Comparison of ENCODE assay signal across 12 mouse cellular contexts in the genomic region with DNA sequence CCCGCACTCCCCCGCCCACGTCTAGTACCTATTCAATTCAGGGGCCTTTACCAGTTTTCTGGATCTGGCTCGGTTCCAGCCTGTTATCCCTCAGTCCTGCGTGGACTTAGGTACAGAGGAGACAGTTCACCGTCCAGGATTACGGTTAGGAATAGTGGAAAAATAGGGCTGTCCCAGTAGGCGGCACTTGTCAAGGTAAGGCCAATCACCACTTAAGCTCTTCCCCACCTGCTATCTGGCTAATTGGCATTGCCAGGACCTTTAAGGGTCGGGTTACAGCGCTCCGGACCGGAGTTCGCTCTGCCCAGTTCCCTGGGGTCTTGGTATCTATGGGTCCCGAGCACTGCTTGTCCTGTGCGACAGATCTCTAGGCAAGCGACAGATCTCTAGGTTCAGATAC. TPM values are rescaled to one million over a fixed set of nuclear protein-coding genes. Genes with fewer than 3 reads are reported as not detected.
A peak's percentile ranks its signal among the peaks of the same experiment; 100 is the strongest.
DNase-seq lines count a peak whose midpoint lies in the region; TF ChIP-seq lines count a peak whose summit lies in the region.
"Had no signal": no experiment of that assay in that cellular context is flagged by ENCODE, and none has a peak within 500 bp of the region (broad histone marks: within the 10 kb centered on the region; RNA-seq: fewer than 3 reads in every experiment).

Tymp (minus strand) TSS at position 83 of the 400 bp plus-strand sequence.

- no peak within 1 kb of the TSS for H3K9ac ChIP-seq in ES-Bruce4 (ENCODE audit: low read depth, poor library complexity, severe bottlenecking)
- H3K9ac ChIP-seq: liver, embryonic 14.5 days had no signal

- TF ChIP-seq CTCF in kidney, adult 2 months (conservative IDR thresholded peaks at IDR 0.05; ENCODE audit: insufficient read depth, insufficient read length, low read depth, low read length) = no peak
- TF ChIP-seq CTCF in ES-Bruce4 (IDR thresholded peaks at IDR 0.05; ENCODE audit: low read depth, low read length) = no peak

- no peaks in the 10 kb centered on the region for H3K27me3 ChIP-seq in kidney, adult 2 months (replicated peaks; ENCODE audit: control insufficient read depth, insufficient read depth, low read length)
- H3K27me3 ChIP-seq in ES-Bruce4 (ENCODE audit: control insufficient read depth, insufficient read depth, low read length, poor library complexity, severe bottlenecking) = no peaks in the 10 kb centered on the region
- H3K27me3 ChIP-seq in limb, embryonic 10.5 days (ENCODE audit: low read depth, poor library complexity, severe bottlenecking) = peaks cover 57% of the 10 kb centered on the region

- no peak within 1 kb of the TSS for H3K4me3 ChIP-seq in kidney, adult 2 months (ENCODE audit: insufficient read depth, low read depth, low read length)
- 0 out of 2 replicates have a peak within 1 kb of the TSS, but pooled peaks have one; percentile 6 for H3K4me3 ChIP-seq in ES-Bruce4 (ENCODE audit: low read depth, low read length)
- peak within 1 kb of the TSS; percentile 55 for H3K4me3 ChIP-seq in limb, embryonic 10.5 days

- TF ChIP-seq POLR2A in kidney, adult 2 months (IDR thresholded peaks at IDR 0.05; ENCODE audit: low read depth, low read length) = no peak
- TF ChIP-seq POLR2A in ES-Bruce4 (IDR thresholded peaks at IDR 0.05; ENCODE audit: insufficient read depth, low read length) = no peak

- H3K36me3 ChIP-seq in kidney, adult 2 months (ENCODE audit: control insufficient read depth, insufficient read depth, low read length) = no peaks in the 10 kb centered on the region
- H3K36me3 ChIP-seq in ES-Bruce4 (ENCODE audit: control insufficient read depth, insufficient read depth, low read length, poor library complexity, severe bottlenecking) = peaks cover 7% of the 10 kb centered on the region
- peaks cover 11% of the 10 kb centered on the region for H3K36me3 ChIP-seq in limb, embryonic 10.5 days

- peak; percentile 53 for DNase-seq in cerebellum, adult 9-11 months
- no peak for DNase-seq in cerebellum, postnatal 10 days
- peak; percentile 36 for DNase-seq in kidney, adult 2 months
- no peak for DNase-seq in kidney, postnatal 10 days
- no peak for DNase-seq in limb, embryonic 10.5 days (ENCODE audit: low spot score)
- DNase-seq in right cerebral cortex, postnatal 36 days (ENCODE audit: low spot score in 2 of 2) = no peak
- DNase-seq in layer of hippocampus, postnatal 25 days (ENCODE audit: extremely low spot score in 1 of 2, low spot score in 1 of 2) = no peak
- DNase-seq: adrenal gland, postnatal 14 days; gastrocnemius, postnatal 14 days had no signal

- no peak for TF ChIP-seq EP300 in ES-Bruce4 (IDR thresholded peaks at IDR 0.05; ENCODE audit: insufficient read depth, low read depth, low read length)

- peaks cover 7% of the 10 kb centered on the region; the same call in 1 of the 2 replicates for H3K4me1 ChIP-seq in kidney, adult 2 months (ENCODE audit: control insufficient read depth, insufficient read depth, low read length)
- no peaks in the 10 kb centered on the region for H3K4me1 ChIP-seq in ES-Bruce4 (ENCODE audit: control insufficient read depth, insufficient read depth, low read length)
- peaks cover 59% of the 10 kb centered on the region for H3K4me1 ChIP-seq in limb, embryonic 10.5 days

- no peaks in the 10 kb centered on the region for H3K9me3 ChIP-seq in ES-Bruce4 (replicated peaks; ENCODE audit: control insufficient read depth, insufficient read depth, low read length, poor library complexity, severe bottlenecking)
- no peaks in the 10 kb centered on the region for H3K9me3 ChIP-seq in limb, embryonic 10.5 days (replicated peaks)
- H3K9me3 ChIP-seq: midbrain, embryonic 12.5 days had no signal

- 31% methylated on average over 16 of the region's 16 CpGs for WGBS in kidney, adult 2 months
- WGBS in limb, embryonic 10.5 days = 11% methylated on average over 16 of the region's 16 CpGs

- H3K27ac ChIP-seq in kidney, adult 2 months (ENCODE audit: insufficient read depth, low read depth, low read length) = no peak within 1 kb of the TSS
- no peak within 1 kb of the TSS for H3K27ac ChIP-seq in ES-Bruce4 (ENCODE audit: insufficient read depth, low read length)
- no peak within 1 kb of the TSS for H3K27ac ChIP-seq in limb, embryonic 10.5 days
- H3K27ac ChIP-seq: liver, embryonic 14.5 days; midbrain, embryonic 12.5 days had no signal

RNA-seq across cellular contexts. Expression of gene Tymp, which starts in this region (rescaled TPM):
- polyA plus RNA-seq in kidney, adult 2 months (2012; rRNA removed) = 1.8 and 3.1 TPM in 2 replicates
- not detected in 2 replicates for polyA plus RNA-seq in ES-Bruce4 (2011; ENCODE audit: insufficient read depth, insufficient read length, low read depth, missing spikeins)
- polyA plus RNA-seq in limb, embryonic 10.5 days (2016; fragmentation: Nextera tagmentation; extraction: Ambion mirVana) = 1.2 and 1.5 TPM in 2 replicates
- total RNA-seq in layer of hippocampus, postnatal 25 days (2021) = 1 to 10 TPM; 1.5 to 1.8 TPM

Comparison
In these comparisons a context has a peak if more than half of its experiments do, and no peak if none do; other contexts are left out.
1. DNase-seq: peak in cerebellum, adult 9-11 months (single experiment) and kidney, adult 2 months (single experiment); none in cerebellum, postnatal 10 days (0 of 2), kidney, postnatal 10 days (single experiment), limb, embryonic 10.5 days (single experiment), right cerebral cortex, postnatal 36 days (0 of 2) and layer of hippocampus, postnatal 25 days (0 of 2).